Mouse (Mus musculus) G1E (cell line): ENCODE measurements around the gene Ppp1r36.

Source experiments
- CTCF ChIP-seq: IDR thresholded peaks from 2 replicates; pipeline ENCODE4 v1.5.1; 2012; ENCODE audit warnings: low read depth, low read length, inconsistent platforms, mixed read lengths
- GATA1 ChIP-seq: IDR thresholded peaks from 2 replicates; pipeline ENCODE4 v1.6.1; 2012; ENCODE audit warnings: borderline replicate concordance, low read length, inconsistent platforms, mixed read lengths
- TAL1 ChIP-seq: conservative IDR thresholded peaks from 2 replicates; pipeline ENCODE4 v1.6.1; 2012; ENCODE audit warnings: low read depth, low read length, inconsistent platforms, mixed read lengths

- TF ChIP-seq CTCF (no peak), GATA1 (no peak), TAL1 (no peak)
These were observed 47.1 kb upstream of the Ppp1r36 start, which contains the start of gene Zbtb1 for GRCm38 (mm10) chr12:76369978-76370830.
